Mouse (Mus musculus) retina, adult 2 months (tissue): Measurements from ENCODE around the gene Atp6v1a.
A peak's percentile ranks its signal among the peaks of the same experiment; 100 is the strongest.

Source experiments
- DNase-seq: peaks from one replicate; pipeline ENCODE4 v3.0.0-alpha.2; 2012; ENCODE audit warnings: low read depth, low spot score

Atp6v1a gene

DNA sequence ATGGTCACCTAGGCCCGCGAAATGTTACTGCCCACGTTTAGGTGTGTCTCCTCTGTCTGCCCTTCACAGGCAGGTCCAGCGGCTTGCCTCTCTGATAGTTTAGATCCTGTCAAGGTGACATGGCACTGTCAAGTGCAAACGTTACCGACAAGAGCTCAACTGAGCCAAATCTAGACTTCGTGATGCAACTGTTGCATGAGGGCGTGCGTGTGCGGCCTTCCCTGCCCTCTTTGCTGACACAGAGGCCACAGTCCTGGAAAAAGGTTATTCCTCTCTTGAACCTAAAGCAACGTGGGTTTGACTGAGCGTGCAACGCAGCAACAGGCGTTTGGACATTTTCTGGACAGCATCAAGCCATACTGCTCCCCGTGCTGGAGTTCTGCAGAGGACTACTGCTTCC, 78.2 kb downstream of the Atp6v1a start:
- DNase-seq, result no peak

DNA sequence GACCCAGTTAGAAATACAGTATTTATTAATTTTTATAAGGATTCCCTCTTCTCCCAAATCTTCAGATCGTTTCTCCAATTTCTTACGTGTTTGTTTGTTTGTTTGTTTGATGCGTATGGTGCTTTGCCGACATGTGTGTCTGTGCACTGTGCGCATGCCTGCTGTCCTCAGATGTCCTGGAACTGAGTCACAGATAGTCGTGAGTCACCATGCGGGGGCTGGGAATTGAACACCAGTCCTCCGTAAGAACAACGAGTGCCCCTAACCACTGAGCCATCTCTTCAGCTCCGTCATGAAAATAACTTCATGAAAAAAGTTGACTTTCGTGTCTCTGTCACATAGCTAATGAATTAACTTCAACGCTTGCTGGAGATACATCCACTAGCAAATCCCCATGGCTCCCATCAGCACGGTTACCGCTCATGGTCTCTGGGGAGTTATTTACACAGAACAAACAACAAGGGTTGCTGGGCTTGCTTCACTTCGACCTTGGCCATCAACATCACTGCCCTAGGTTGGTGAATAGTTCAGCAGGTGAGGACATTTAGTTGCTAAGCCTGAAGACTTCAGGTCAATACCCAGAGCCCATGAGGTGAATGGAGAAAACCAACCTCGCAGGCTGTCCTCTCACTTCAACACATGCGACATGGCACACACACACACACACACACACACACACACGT, 78.8 kb downstream of the Atp6v1a start:
- DNase-seq, result no peak

DNA sequence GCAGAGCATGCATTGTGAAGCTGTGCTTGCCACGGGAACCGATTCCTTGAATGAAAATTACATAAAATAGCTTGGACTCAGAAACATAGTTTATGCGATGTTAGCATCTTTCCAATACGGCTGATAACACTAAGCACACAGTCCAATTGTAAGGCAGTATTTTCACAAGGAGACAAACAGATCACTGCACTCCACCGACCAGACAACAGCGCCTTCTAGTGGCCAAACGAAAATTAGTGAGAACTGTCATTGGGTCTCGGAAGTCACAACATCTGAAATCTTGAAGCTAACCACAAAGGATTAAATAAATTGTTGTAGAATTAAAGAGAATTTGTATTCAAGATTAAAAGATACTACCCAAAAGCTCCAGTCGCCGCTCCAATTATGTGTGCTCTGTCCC, 80.8 kb downstream of the Atp6v1a start:
- DNase-seq, result peak; percentile 53

DNA sequence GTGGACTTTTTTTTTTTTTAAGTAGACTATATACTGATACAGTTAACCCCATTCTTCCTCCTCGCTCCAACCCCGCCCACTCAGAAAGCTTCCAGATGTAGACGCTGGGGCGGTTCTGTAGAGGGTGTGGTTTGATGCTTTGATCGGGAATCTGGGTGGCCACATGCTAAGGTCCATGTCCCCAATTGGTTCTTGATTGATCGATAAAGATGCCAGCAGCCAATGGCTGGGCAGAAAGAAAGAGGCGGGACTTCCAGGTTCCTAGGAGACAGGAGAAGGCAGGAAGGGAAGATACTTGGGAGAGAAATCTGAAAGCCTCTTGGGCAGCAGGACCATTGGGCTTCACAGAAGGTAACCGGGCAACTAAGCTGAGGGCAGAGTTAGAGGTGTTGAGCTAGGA, 83.7 kb downstream of the Atp6v1a start:
- DNase-seq, result no peak

DNA sequence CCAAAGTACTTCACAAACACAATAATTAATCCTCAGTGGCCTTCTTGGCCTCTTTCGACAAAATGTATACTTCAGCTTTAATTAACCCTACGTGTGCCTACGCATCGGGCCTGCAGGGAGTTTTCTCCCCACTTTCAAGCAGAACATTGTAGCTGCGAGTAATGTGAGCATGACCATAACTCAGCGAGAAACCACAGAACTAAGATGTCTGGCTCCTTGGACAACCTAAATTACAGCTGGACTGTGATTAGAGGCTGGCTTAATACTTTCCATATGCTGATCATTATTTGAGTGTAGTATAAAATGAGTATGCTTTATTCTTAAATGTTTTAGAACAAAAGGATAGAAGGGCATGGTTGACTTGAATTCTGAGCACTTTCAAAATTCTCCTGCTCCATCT, 86.2 kb downstream of the Atp6v1a start:
- no peak for DNase-seq

DNA sequence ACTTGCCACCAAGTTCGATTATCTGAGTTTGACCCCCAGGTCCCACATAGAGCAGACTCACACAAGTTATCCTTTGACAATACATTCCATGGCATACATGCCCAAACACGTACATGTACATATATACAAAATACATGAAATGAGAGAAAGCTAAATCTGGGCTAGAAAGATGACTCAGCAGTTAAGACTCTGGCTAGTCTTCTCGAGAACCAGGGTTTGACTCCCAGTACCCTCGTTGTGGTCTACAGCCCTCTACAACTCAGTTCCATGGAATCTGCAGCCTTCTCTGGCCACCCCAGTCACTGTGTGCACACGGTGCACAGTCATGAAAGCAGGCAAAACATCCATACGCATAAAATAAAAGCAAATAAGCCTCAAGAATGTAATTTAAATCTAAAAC, 87.1 kb downstream of the Atp6v1a start:
- no peak for DNase-seq

DNA sequence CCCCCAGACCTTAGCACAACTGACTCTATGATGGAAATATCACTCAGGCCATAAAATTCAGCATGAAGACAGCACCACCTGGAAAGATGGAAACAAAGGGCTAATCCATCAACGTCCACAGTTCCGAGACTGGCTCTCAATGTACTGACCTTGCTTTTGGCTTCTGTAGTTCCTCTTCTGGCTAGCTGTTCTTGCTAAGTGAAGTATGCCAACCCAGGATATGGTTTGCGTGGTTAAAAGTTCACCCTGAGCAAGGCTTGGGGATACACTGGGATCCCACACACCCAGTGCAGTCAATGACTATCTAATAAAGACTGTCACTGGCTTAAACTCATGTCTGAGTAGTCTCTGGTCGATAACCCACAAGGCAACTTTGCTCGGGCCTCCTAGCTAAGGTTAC, 89.4 kb downstream of the Atp6v1a start:
- no peak for DNase-seq

DNA sequence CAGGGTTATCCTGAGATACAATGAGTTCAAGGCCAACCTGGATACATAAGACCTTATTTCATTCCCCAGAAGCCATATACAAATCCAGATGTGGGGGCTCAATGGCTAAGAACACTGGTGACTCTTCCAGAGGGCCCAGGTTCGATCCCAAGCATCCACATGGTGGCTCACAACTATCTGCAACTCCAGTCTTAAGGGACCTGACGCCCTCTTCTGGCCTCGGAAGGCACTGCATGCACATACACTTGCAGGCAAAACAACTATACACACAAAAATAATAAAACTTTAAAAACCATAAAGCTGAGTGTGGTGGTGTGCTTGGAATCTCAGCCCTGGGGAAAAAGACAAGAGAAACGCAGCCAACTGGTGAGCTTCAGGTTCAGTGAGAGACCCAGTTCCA, 100.4 kb downstream of the Atp6v1a start:
- DNase-seq, result no peak
